Mouse (Mus musculus) lung, adult 2 months (tissue): ENCODE results near the gene Rwdd2b. TPM values are rescaled to one million over a fixed set of nuclear protein-coding genes. Genes with fewer than 3 reads are reported as not detected.

Experiments used
- DNase-seq: peaks from one replicate; pipeline ENCODE4 v3.0.0; 2022
- H3K4me1 ChIP-seq: fragments of 200-500 bp; 2 replicates; pipeline ENCODE4 v1.6.1; 2011; ENCODE audit warnings: low read length; ENCODE audit not compliant: control insufficient read depth, insufficient read depth
- H3K4me3 ChIP-seq: fragments of 200-500 bp; replicated peaks from 2 replicates; pipeline ENCODE3; 2011; ENCODE audit warnings: low read depth, mild to moderate bottlenecking, control low read depth, low read length; ENCODE audit errors: extremely low read depth
- CTCF ChIP-seq: fragments of 200-500 bp; IDR thresholded peaks from 2 replicates; pipeline ENCODE4 v1.5.1; 2011; ENCODE audit warnings: mild to moderate bottlenecking, low read length, control low read depth; ENCODE audit not compliant: insufficient read depth
- POLR2A ChIP-seq: fragments of 200-500 bp; IDR thresholded peaks from 2 replicates; pipeline ENCODE4 v1.6.1; 2011; ENCODE audit warnings: low read depth, mild to moderate bottlenecking, control low read depth, low read length, borderline replicate concordance; ENCODE audit errors: extremely low read depth
- WGBS: fragments of 180-500 bp; shearing (Covaris S2); methylation state at CpG from one replicate; pipeline ENCODE4 v1.1.7; 2018; 5-methylcytosine and 5-hydroxymethylcytosine counted together
- polyA plus RNA-seq: library from polyadenylated mRNA; depleted of rRNA; stranded (reverse); fragments of >200 nt; gene quantifications from 2 replicates; pipeline ENCODE4 v1.2.3, GENCODE M21; 2012; rRNA removed

Rwdd2b gene
- 1.9 and 3.4 TPM in 2 replicates for polyA plus RNA-seq

- peaks cover 5% of the 10 kb centered on the region; the same call in 1 of the 2 replicates for H3K4me1 ChIP-seq
- DNase-seq, result peak; percentile 94
- TF ChIP-seq CTCF (no peak), POLR2A (peak; percentile 62; the same call in 1 of the 2 replicates)
- WGBS, result under 1% methylated on average over 38 of the region's 38 CpGs
- peak within 1 kb of the TSS; percentile 98 for H3K4me3 ChIP-seq
Measured at GRCm38 (mm10) chr16:87440184-87440686, at the start of gene Rwdd2b. Gene Rwdd2b (minus strand): TSS chr16:87440573.

GRCm38 (mm10) chr16:87488605-87489004 is 48.2 kb upstream of the Rwdd2b start:
- Histone ChIP-seq H3K4me1 (no peaks in the 10 kb centered on the region), H3K4me3 (no peak overlapping the region)
- 57% methylated on average over 2 of the region's 2 CpGs for WGBS
- TF ChIP-seq POLR2A (no peak), CTCF (no peak)
- no peak for DNase-seq

- no peak overlapping the region for H3K4me3 ChIP-seq
- TF ChIP-seq POLR2A (no peak), CTCF (no peak)
- H3K4me1 ChIP-seq, result no peaks in the 10 kb centered on the region
- no peak for DNase-seq
- 95% methylated on average over 5 of the region's 5 CpGs for WGBS
Measured at GRCm38 (mm10) chr16:87486739-87487138, 46.4 kb upstream of the Rwdd2b start.

GRCm38 (mm10) chr16:87484367-87484766 is 44.0 kb upstream of the Rwdd2b start:
- no peaks in the 10 kb centered on the region for H3K4me1 ChIP-seq
- no peak overlapping the region for H3K4me3 ChIP-seq
- TF ChIP-seq POLR2A, result no peak
- TF ChIP-seq CTCF, result no peak
- DNase-seq, result no peak
- WGBS, result 93% methylated on average over 5 of the region's 5 CpGs

- WGBS, result 81% methylated on average over 4 of the region's 4 CpGs
- TF ChIP-seq CTCF, result no peak
- no peak for TF ChIP-seq POLR2A
- no peaks in the 10 kb centered on the region for H3K4me1 ChIP-seq
- no peak for DNase-seq
- no peak overlapping the region for H3K4me3 ChIP-seq
Measured at GRCm38 (mm10) chr16:87470579-87470978, 30.2 kb upstream of the Rwdd2b start.

GRCm38 (mm10) chr16:87458752-87459151 is 18.4 kb upstream of the Rwdd2b start:
- TF ChIP-seq POLR2A, result no peak
- TF ChIP-seq CTCF, result no peak
- peaks cover 11% of the 10 kb centered on the region for H3K4me1 ChIP-seq
- WGBS, result 96% methylated on average over 3 of the region's 3 CpGs
- no peak for DNase-seq
- H3K4me3 ChIP-seq, result no peak overlapping the region

GRCm38 (mm10) chr16:87455180-87455611 is 14.8 kb upstream of the Rwdd2b start:
- under 1% methylated on average over 38 of the region's 38 CpGs for WGBS
- TF ChIP-seq POLR2A (no peak), CTCF (no peak)
- Histone ChIP-seq H3K4me3 (peak overlapping the region; percentile 72), H3K4me1 (peaks cover 11% of the 10 kb centered on the region)
- no peak for DNase-seq

- peak within 1 kb of the TSS; percentile 72 for H3K4me3 ChIP-seq
- whole genome bisulfite sequencing, result 10% methylated on average over 45 of the region's 45 CpGs
- no peak for TF ChIP-seq CTCF
- peak; percentile 72; the same call in 1 of the 2 replicates for TF ChIP-seq POLR2A
- peaks cover 11% of the 10 kb centered on the region for H3K4me1 ChIP-seq
- DNase-seq, result peak; percentile 93
Measured at GRCm38 (mm10) chr16:87454419-87455179, 14.2 kb upstream of the Rwdd2b start, which contains the start of gene Usp16. Gene Usp16 (plus strand): TSS chr16:87454703.

GRCm38 (mm10) chr16:87453226-87453625 is 12.9 kb upstream of the Rwdd2b start:
- WGBS, result 90% methylated on average over 2 of the region's 2 CpGs

GRCm38 (mm10) chr16:87445528-87445927 is 5.2 kb upstream of the Rwdd2b start:
- WGBS, result 92% methylated on average over 3 of the region's 3 CpGs
- DNase-seq, result no peak
- Histone ChIP-seq H3K4me1 (peaks cover 3% of the 10 kb centered on the region; the same call in 1 of the 2 replicates), H3K4me3 (no peak overlapping the region)
- no peak for TF ChIP-seq CTCF
- no peak for TF ChIP-seq POLR2A

More at GRCm38 (mm10) chr16:87453226-87453625, 12.9 kb upstream of the Rwdd2b start:
- Histone ChIP-seq H3K4me1 (peaks cover 11% of the 10 kb centered on the region), H3K4me3 (no peak overlapping the region)
- TF ChIP-seq POLR2A (no peak), CTCF (no peak)
- DNase-seq, result no peak
